Mouse (Mus musculus): ENCODE measurements around the gene Pik3ip1.

The Pik3ip1 gene

GRCm38 (mm10) chr11:3329891-3330451 lies at the start of gene Pik3ip1:
TSS of gene Pik3ip1 (plus strand) at chr11:3330401.
- CTCF ChIA-PET: interaction anchor here (0.6 to 1.3 kb wide), 3 partner anchors 13 to 207 kb away, joined by 3 to 8 read pairs (median 4); partner anchors contain the start of gene Sfi1

- CTCF ChIA-PET: no interaction called here
These were observed 47.3 kb upstream of the Pik3ip1 start for GRCm38 (mm10) chr11:3282887-3283286.

- CTCF ChIA-PET: no interaction called here
These were observed 46.6 kb upstream of the Pik3ip1 start for GRCm38 (mm10) chr11:3283645-3284044.

- CTCF ChIA-PET: no interaction called here
These were observed 44.3 kb upstream of the Pik3ip1 start for GRCm38 (mm10) chr11:3285940-3286339.

GRCm38 (mm10) chr11:3287131-3287530 lies 43.1 kb upstream of the Pik3ip1 start:
- CTCF ChIA-PET: no interaction called here

GRCm38 (mm10) chr11:3287921-3288320 lies 42.3 kb upstream of the Pik3ip1 start:
- CTCF ChIA-PET: no interaction called here

- CTCF ChIA-PET: interaction anchor here (0.6 kb wide), 2 partner anchors 17 to 88 kb away, joined by 3 to 4 read pairs; no protein-coding TSS in a partner anchor
These were observed 41.5 kb upstream of the Pik3ip1 start, which contains the start of gene Patz1 for GRCm38 (mm10) chr11:3288521-3289301. TSS of gene Patz1 (plus strand) at chr11:3288874.

- CTCF ChIA-PET: interaction anchor here (0.6 kb wide), 3 partner anchors 18 to 87 kb away, joined by 3 to 6 read pairs (median 4); no protein-coding TSS in a partner anchor
These were observed 40.8 kb upstream of the Pik3ip1 start for GRCm38 (mm10) chr11:3289302-3289802.

GRCm38 (mm10) chr11:3289803-3290639 lies 40.2 kb upstream of the Pik3ip1 start:
- CTCF ChIA-PET: interaction anchor here (0.6 to 1.2 kb wide), 3 partner anchors 22 to 87 kb away, joined by 4 to 11 read pairs (median 6); no protein-coding TSS in a partner anchor

GRCm38 (mm10) chr11:3290640-3291310 lies 39.4 kb upstream of the Pik3ip1 start:
- CTCF ChIA-PET: interaction anchor here (1.2 kb wide), 1 partner anchor 23 kb away, joined by 11 read pairs; no protein-coding TSS in a partner anchor

GRCm38 (mm10) chr11:3291311-3292061 lies 38.7 kb upstream of the Pik3ip1 start:
- CTCF ChIA-PET: interaction anchor here (0.5 to 1.2 kb wide), 2 partner anchors 23 kb away, joined by 3 to 11 read pairs; no protein-coding TSS in a partner anchor

GRCm38 (mm10) chr11:3292062-3292421 lies 38.2 kb upstream of the Pik3ip1 start:
- CTCF ChIA-PET: interaction anchor here (0.5 kb wide), 1 partner anchor 24 kb away, joined by 3 read pairs; no protein-coding TSS in a partner anchor

GRCm38 (mm10) chr11:3292711-3293249 lies 37.4 kb upstream of the Pik3ip1 start:
- CTCF ChIA-PET: no interaction called here

- CTCF ChIA-PET: no interaction called here
These were observed 36.8 kb upstream of the Pik3ip1 start for GRCm38 (mm10) chr11:3293361-3293760.

GRCm38 (mm10) chr11:3294641-3295040 lies 35.6 kb upstream of the Pik3ip1 start:
- CTCF ChIA-PET: no interaction called here

- CTCF ChIA-PET: no interaction called here
These were observed 34.1 kb upstream of the Pik3ip1 start for GRCm38 (mm10) chr11:3296056-3296455.

- CTCF ChIA-PET: no interaction called here
These were observed 32.1 kb upstream of the Pik3ip1 start for GRCm38 (mm10) chr11:3297871-3298812.

GRCm38 (mm10) chr11:3298813-3299185 lies 31.4 kb upstream of the Pik3ip1 start:
- CTCF ChIA-PET: no interaction called here

- CTCF ChIA-PET: no interaction called here
These were observed 29.1 kb upstream of the Pik3ip1 start for GRCm38 (mm10) chr11:3301075-3301474.

All from spleen, embryonic (tissue).